Mouse (Mus musculus): ENCODE results near the gene Sult6b1.

Sult6b1 gene

GRCm38 (mm10) chr17:78906892-78907291, at the start of gene Sult6b1:
TSS of gene Sult6b1 (minus strand) at chr17:78906992.
- no peak for DNase-seq

GRCm38 (mm10) chr17:78953240-78953639, 46.4 kb upstream of the Sult6b1 start:
- no peak for DNase-seq

- no peak for DNase-seq
Observed at GRCm38 (mm10) chr17:78952070-78952469, 45.3 kb upstream of the Sult6b1 start.

- DNase-seq, result no peak
Observed at GRCm38 (mm10) chr17:78951225-78951624, 44.4 kb upstream of the Sult6b1 start.

GRCm38 (mm10) chr17:78942579-78942978, 35.8 kb upstream of the Sult6b1 start:
- no peak for DNase-seq

- no peak for DNase-seq
Observed at GRCm38 (mm10) chr17:78938927-78939326, 32.1 kb upstream of the Sult6b1 start.

- DNase-seq, result no peak
Observed at GRCm38 (mm10) chr17:78937229-78937853, 30.5 kb upstream of the Sult6b1 start.

- DNase-seq, result peak; percentile 96
Observed at GRCm38 (mm10) chr17:78936466-78937228, 29.9 kb upstream of the Sult6b1 start, which contains the start of the genes Cebpz and Ndufaf7. TSS of gene Cebpz (minus strand) at chr17:78937066. TSS of gene Ndufaf7 (plus strand) at chr17:78937136.

- DNase-seq, result no peak
Observed at GRCm38 (mm10) chr17:78935857-78936256, 29.1 kb upstream of the Sult6b1 start.

GRCm38 (mm10) chr17:78917696-78918095, 10.9 kb upstream of the Sult6b1 start:
- DNase-seq, result no peak

GRCm38 (mm10) chr17:78916899-78917298, 10.1 kb upstream of the Sult6b1 start:
- no peak for DNase-seq

GRCm38 (mm10) chr17:78916369-78916813, 9.6 kb upstream of the Sult6b1 start, which contains the start of gene Cebpzos:
TSS of gene Cebpzos (plus strand) at chr17:78916500.
- peak; percentile 85 for DNase-seq

- no peak for DNase-seq
Observed at GRCm38 (mm10) chr17:78915772-78916171, 9.0 kb upstream of the Sult6b1 start.

GRCm38 (mm10) chr17:78913921-78914320, 7.1 kb upstream of the Sult6b1 start:
- DNase-seq, result no peak

- peak; percentile 16 for DNase-seq
Observed at GRCm38 (mm10) chr17:78912861-78913281, 6.1 kb upstream of the Sult6b1 start.

- DNase-seq, result no peak
Observed at GRCm38 (mm10) chr17:78909374-78909773, 2.6 kb upstream of the Sult6b1 start.

GRCm38 (mm10) chr17:78903158-78903557, 3.6 kb downstream of the Sult6b1 start:
- DNase-seq, result no peak

- DNase-seq, result peak; percentile 72
Observed at GRCm38 (mm10) chr17:78895394-78895793, 11.4 kb downstream of the Sult6b1 start.

GRCm38 (mm10) chr17:78894991-78895390, 11.8 kb downstream of the Sult6b1 start:
- DNase-seq, result no peak

- no peak for DNase-seq
Observed at GRCm38 (mm10) chr17:78891020-78891419, 15.8 kb downstream of the Sult6b1 start.

- no peak for DNase-seq
Observed at GRCm38 (mm10) chr17:78889184-78889583, 17.6 kb downstream of the Sult6b1 start.

GRCm38 (mm10) chr17:78888554-78888953, 18.2 kb downstream of the Sult6b1 start:
- no peak for DNase-seq

GRCm38 (mm10) chr17:78885286-78886065, 21.3 kb downstream of the Sult6b1 start:
- DNase-seq, result no peak

Data from lung, postnatal 14 days (tissue).